Mouse (Mus musculus): Measurements from ENCODE around the gene Mrps21. TPM values are rescaled to one million over a fixed set of nuclear protein-coding genes. Genes with fewer than 3 reads are reported as not detected.
"Not testable (repeated sequence)": the region's sequence is repeated elsewhere in the genome, so short reads cannot be mapped to it uniquely, and the experiment has no call there.

Mrps21 gene
- polyA plus RNA-seq, 2 experiments, result 155 to 303 TPM

DNA sequence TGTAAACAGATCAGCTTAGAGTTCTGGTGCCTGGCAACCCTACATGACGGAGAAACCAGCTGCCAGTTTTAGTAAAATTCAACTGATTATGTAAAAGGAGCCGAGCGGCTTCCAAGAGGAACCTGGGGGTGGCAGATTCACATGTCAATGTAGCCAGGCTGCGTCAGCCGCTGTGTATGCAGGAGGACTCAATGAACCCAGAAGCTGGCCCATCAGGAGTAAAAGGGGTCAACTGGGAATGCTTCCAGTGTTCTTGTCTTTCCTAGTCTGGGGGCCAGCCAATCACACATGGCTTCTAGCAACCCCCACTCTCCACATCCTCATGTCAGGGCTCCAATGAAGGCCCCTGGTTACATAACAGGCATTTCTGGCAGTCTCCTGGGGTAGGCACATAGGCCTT lies 6.3 kb downstream of the Mrps21 start:
- DNase-seq (ENCODE audit: low spot score) (no peak), ATAC-seq (ENCODE audit: low FRiP score, low read depth) (no peak)
- Histone ChIP-seq H3K4me1 (ENCODE audit: control insufficient read depth, insufficient read depth, low read length) (no peaks in the 10 kb centered on the region), H3K4me2 (replicated peaks; ENCODE audit: low read depth, low read length, severe bottlenecking) (no peak overlapping the region), H3K9ac (ENCODE audit: low read depth, low read length, severe bottlenecking) (no peak overlapping the region), H3K27me3 (ENCODE audit: control insufficient read depth, insufficient read depth, low read length) (no peaks in the 10 kb centered on the region), H3K27ac (replicated peaks; ENCODE audit: low read depth, low read length) (no peak overlapping the region), H3K9me3 (ENCODE audit: control insufficient read depth, low read length) (no peaks in the 10 kb centered on the region), H3K4me3 (replicated peaks; ENCODE audit: low read length) (no peak overlapping the region), H3K36me3 (ENCODE audit: control insufficient read depth, insufficient read depth, low read length) (peaks cover 59% of the 10 kb centered on the region)
- 80% methylated on average over 5 of the region's 5 CpGs for WGBS
- no peak for TF ChIP-seq POLR2A (IDR thresholded peaks at IDR 0.05; ENCODE audit: borderline replicate concordance, extremely low read depth, insufficient read depth, insufficient read length)

DNA sequence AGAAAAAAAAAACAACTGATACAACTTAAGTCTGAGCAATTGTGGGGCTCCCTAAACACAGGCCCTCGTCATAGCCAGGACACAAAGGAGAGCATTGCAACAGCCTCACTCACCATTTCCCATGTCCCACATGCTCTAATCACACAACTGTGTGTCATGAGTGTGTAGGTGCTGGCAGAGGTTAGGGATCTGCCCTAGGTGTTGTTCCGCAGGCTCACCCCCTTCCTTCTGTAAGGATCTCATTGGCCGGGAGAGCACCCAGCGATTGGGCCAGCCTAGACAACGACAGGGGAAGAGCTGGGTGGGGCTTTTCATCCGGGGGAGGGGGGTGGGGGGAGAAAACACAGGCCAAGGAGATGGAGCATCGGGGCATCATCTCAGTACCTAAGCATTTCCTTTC lies 7.7 kb downstream of the Mrps21 start:
- WGBS, result 77% methylated on average over 7 of the region's 7 CpGs
- no peak for TF ChIP-seq POLR2A (IDR thresholded peaks at IDR 0.05; ENCODE audit: borderline replicate concordance, extremely low read depth, insufficient read depth, insufficient read length)
- Histone ChIP-seq H3K27ac (replicated peaks; ENCODE audit: low read depth, low read length) (no peak overlapping the region), H3K4me3 (replicated peaks; ENCODE audit: low read length) (no peak overlapping the region), H3K4me2 (replicated peaks; ENCODE audit: low read depth, low read length, severe bottlenecking) (no peak overlapping the region), H3K9me3 (ENCODE audit: control insufficient read depth, low read length) (no peaks in the 10 kb centered on the region), H3K4me1 (ENCODE audit: control insufficient read depth, insufficient read depth, low read length) (no peaks in the 10 kb centered on the region), H3K27me3 (ENCODE audit: control insufficient read depth, insufficient read depth, low read length) (no peaks in the 10 kb centered on the region), H3K9ac (ENCODE audit: low read depth, low read length, severe bottlenecking) (no peak overlapping the region), H3K36me3 (ENCODE audit: control insufficient read depth, insufficient read depth, low read length) (peaks cover 45% of the 10 kb centered on the region)
- DNase-seq (ENCODE audit: low spot score) (no peak), ATAC-seq (ENCODE audit: low FRiP score, low read depth) (no peak)

DNA sequence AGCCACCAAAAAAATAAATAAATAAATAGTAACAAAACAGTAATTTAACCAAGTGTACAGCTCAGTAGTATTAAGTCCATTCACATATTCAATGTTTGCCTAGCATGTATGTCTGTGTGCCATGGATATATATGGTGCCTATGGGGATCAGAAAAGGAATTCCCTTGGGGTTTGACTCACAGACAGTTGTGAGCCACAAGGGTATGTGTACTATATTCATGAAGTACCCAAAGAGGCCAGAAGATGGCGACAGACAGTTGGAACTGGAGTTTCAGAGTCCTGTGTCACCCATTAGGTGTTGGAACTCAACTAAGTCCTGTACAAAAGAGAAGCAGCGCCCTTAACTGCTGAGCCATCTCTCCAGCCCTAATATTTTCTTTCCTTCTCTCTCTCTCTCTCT lies 9.5 kb downstream of the Mrps21 start:
- ATAC-seq (ENCODE audit: low FRiP score, low read depth), result peak; percentile 72; the same call in 1 of the 2 replicates
- H3K4me3 ChIP-seq (replicated peaks; ENCODE audit: low read length), result no peak overlapping the region
- peaks cover 28% of the 10 kb centered on the region for H3K36me3 ChIP-seq (ENCODE audit: control insufficient read depth, insufficient read depth, low read length)
- H3K27ac ChIP-seq (replicated peaks; ENCODE audit: low read depth, low read length), result no peak overlapping the region
- H3K9me3 ChIP-seq (ENCODE audit: control insufficient read depth, low read length), result no peaks in the 10 kb centered on the region
- no peak overlapping the region for H3K9ac ChIP-seq (ENCODE audit: low read depth, low read length, severe bottlenecking)
- H3K4me2 ChIP-seq (replicated peaks; ENCODE audit: low read depth, low read length, severe bottlenecking), result no peak overlapping the region
- WGBS, result 34% methylated on average over 2 of the region's 2 CpGs
- H3K27me3 ChIP-seq (ENCODE audit: control insufficient read depth, insufficient read depth, low read length), result no peaks in the 10 kb centered on the region
- peak; percentile 84 for DNase-seq (ENCODE audit: low spot score)
- no peak for TF ChIP-seq POLR2A (IDR thresholded peaks at IDR 0.05; ENCODE audit: borderline replicate concordance, extremely low read depth, insufficient read depth, insufficient read length)
- H3K4me1 ChIP-seq (ENCODE audit: control insufficient read depth, insufficient read depth, low read length), result no peaks in the 10 kb centered on the region

DNA sequence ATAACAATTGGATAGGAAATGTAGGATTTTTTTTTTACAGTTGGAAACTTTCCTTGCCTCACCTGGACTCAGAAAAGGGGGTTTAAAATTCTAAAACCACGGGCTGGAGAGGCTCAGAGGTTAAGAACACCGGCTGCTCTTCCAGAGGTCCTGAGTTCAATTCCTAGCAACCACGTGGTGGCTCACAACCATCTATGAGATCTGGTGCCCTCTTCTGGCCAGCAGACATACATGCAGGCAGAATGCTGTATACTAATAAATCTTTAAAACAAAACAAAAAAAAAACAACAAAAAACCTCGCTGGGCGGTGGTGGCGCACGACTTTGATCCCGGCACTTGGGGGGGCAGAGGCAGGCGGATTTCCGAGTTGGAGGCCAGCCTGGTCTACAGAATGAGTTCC lies 10.1 kb downstream of the Mrps21 start:
- ATAC-seq (ENCODE audit: low FRiP score, low read depth) (no peak), DNase-seq (ENCODE audit: low spot score) (no peak)
- WGBS, result 80% methylated on average over 10 of the region's 10 CpGs

DNA sequence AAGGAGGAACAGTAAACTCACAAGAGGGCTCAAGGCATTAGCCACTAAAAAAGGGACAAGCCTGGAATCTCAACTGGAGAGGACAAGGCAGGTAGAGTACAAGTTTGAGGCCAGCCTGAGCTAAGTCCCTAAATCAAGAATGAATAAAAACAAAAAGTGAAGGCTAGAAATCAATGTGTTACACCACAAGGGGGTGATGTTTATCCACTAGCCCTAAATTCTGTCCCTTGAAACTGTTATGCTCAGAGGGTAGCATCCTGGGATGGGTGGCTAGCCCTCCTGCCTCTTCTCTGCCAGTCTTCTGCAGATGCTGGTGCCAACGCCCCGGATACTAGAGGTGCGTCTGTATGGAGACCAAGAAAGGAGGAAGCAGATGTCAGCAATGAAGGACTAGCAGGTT lies 11.0 kb downstream of the Mrps21 start:
- H3K9me3 ChIP-seq (ENCODE audit: control insufficient read depth, low read length), result no peaks in the 10 kb centered on the region
- no peak for TF ChIP-seq POLR2A (IDR thresholded peaks at IDR 0.05; ENCODE audit: borderline replicate concordance, extremely low read depth, insufficient read depth, insufficient read length)
- WGBS, result 90% methylated on average over 3 of the region's 3 CpGs
- no peaks in the 10 kb centered on the region for H3K27me3 ChIP-seq (ENCODE audit: control insufficient read depth, insufficient read depth, low read length)
- H3K9ac ChIP-seq (ENCODE audit: low read depth, low read length, severe bottlenecking), result no peak overlapping the region
- H3K36me3 ChIP-seq (ENCODE audit: control insufficient read depth, insufficient read depth, low read length), result peaks cover 23% of the 10 kb centered on the region
- no peak for DNase-seq (ENCODE audit: low spot score)
- no peak overlapping the region for H3K4me3 ChIP-seq (replicated peaks; ENCODE audit: low read length)
- H3K4me1 ChIP-seq (ENCODE audit: control insufficient read depth, insufficient read depth, low read length), result no peaks in the 10 kb centered on the region
- no peak overlapping the region for H3K4me2 ChIP-seq (replicated peaks; ENCODE audit: low read depth, low read length, severe bottlenecking)
- no peak overlapping the region for H3K27ac ChIP-seq (replicated peaks; ENCODE audit: low read depth, low read length)
- ATAC-seq (ENCODE audit: low FRiP score, low read depth), result no peak

More for the DNA sequence above, 10.1 kb downstream of the Mrps21 start:
- H3K4me3 ChIP-seq (replicated peaks; ENCODE audit: low read length), result no peak overlapping the region
- no peaks in the 10 kb centered on the region for H3K27me3 ChIP-seq (ENCODE audit: control insufficient read depth, insufficient read depth, low read length)
- H3K27ac ChIP-seq (replicated peaks; ENCODE audit: low read depth, low read length), result no peak overlapping the region
- H3K36me3 ChIP-seq (ENCODE audit: control insufficient read depth, insufficient read depth, low read length), result peaks cover 25% of the 10 kb centered on the region
- H3K4me1 ChIP-seq (ENCODE audit: control insufficient read depth, insufficient read depth, low read length), result no peaks in the 10 kb centered on the region
- no peak for TF ChIP-seq POLR2A (IDR thresholded peaks at IDR 0.05; ENCODE audit: borderline replicate concordance, extremely low read depth, insufficient read depth, insufficient read length)
- no peak overlapping the region for H3K9ac ChIP-seq (ENCODE audit: low read depth, low read length, severe bottlenecking)
- no peaks in the 10 kb centered on the region for H3K9me3 ChIP-seq (ENCODE audit: control insufficient read depth, low read length)
- H3K4me2 ChIP-seq (replicated peaks; ENCODE audit: low read depth, low read length, severe bottlenecking), result no peak overlapping the region

DNA sequence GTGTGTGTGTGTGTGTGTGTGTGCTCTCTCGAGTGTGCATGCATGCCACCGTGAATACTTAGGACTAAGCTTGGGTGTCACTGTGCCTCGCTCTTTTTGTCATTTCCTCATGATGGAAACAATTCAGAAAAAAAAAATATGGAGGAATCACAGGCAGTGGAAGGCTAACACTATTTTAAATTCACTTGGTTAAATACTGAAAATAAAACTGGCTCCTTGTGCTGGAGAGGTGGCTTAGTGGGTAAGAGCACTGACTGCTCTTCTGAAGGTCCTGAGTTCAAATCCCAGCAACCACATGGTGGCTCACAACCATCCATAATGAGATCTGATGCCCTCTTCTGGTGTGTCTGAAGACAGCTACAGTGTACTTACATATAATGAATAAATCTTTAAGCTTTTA lies 13.0 kb downstream of the Mrps21 start:
- H3K4me1 ChIP-seq (ENCODE audit: control insufficient read depth, insufficient read depth, low read length); H3K4me2 ChIP-seq (replicated peaks; ENCODE audit: low read depth, low read length, severe bottlenecking); H3K9me3 ChIP-seq (ENCODE audit: control insufficient read depth, low read length); ATAC-seq (ENCODE audit: low FRiP score, low read depth); DNase-seq (ENCODE audit: low spot score); H3K27me3 ChIP-seq (ENCODE audit: control insufficient read depth, insufficient read depth, low read length); H3K4me3 ChIP-seq (replicated peaks; ENCODE audit: low read length); H3K9ac ChIP-seq (ENCODE audit: low read depth, low read length, severe bottlenecking); H3K27ac ChIP-seq (replicated peaks; ENCODE audit: low read depth, low read length): not testable (repeated sequence)
- H3K36me3 ChIP-seq (ENCODE audit: control insufficient read depth, insufficient read depth, low read length), result peaks cover 12% of the 10 kb centered on the region
- 78% methylated on average over 3 of the region's 3 CpGs for WGBS

DNA sequence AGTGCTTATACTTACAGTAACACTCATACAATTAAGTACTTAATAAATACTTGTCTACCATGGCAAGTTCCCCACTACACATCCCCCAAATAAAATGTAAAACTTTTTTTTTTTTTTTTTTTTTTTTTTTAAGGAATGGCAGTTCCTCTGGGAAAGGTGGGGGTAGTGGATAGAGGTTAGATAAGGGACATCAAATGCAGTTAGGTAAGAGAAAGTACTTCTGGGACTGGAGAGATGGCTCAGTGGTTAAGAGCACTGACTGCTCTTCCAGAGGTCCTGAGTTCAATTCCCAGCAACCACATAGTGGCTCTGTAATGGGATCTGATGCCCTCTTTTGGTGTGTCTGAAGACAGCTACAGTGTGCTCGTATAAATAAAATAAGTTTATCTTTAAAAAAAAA lies 14.3 kb downstream of the Mrps21 start:
- H3K4me2 ChIP-seq (replicated peaks; ENCODE audit: low read depth, low read length, severe bottlenecking); DNase-seq (ENCODE audit: low spot score); H3K9me3 ChIP-seq (ENCODE audit: control insufficient read depth, low read length); H3K4me3 ChIP-seq (replicated peaks; ENCODE audit: low read length); H3K27me3 ChIP-seq (ENCODE audit: control insufficient read depth, insufficient read depth, low read length); H3K27ac ChIP-seq (replicated peaks; ENCODE audit: low read depth, low read length); H3K4me1 ChIP-seq (ENCODE audit: control insufficient read depth, insufficient read depth, low read length); ATAC-seq (ENCODE audit: low FRiP score, low read depth); H3K9ac ChIP-seq (ENCODE audit: low read depth, low read length, severe bottlenecking): not testable (repeated sequence)
- WGBS, result 86% methylated on average over 1 of the region's 1 CpGs
- H3K36me3 ChIP-seq (ENCODE audit: control insufficient read depth, insufficient read depth, low read length), result peaks cover 20% of the 10 kb centered on the region
